Mouse (Mus musculus) cerebral cortex, adult 2 months (tissue): ENCODE results near the gene Srrm4.

Source experiments
- WGBS: fragments of 180-500 bp; shearing (Covaris S2); methylation state at CpG from one replicate; pipeline ENCODE4 v1.1.7; 2018; 5-methylcytosine and 5-hydroxymethylcytosine counted together

Srrm4 gene

DNA sequence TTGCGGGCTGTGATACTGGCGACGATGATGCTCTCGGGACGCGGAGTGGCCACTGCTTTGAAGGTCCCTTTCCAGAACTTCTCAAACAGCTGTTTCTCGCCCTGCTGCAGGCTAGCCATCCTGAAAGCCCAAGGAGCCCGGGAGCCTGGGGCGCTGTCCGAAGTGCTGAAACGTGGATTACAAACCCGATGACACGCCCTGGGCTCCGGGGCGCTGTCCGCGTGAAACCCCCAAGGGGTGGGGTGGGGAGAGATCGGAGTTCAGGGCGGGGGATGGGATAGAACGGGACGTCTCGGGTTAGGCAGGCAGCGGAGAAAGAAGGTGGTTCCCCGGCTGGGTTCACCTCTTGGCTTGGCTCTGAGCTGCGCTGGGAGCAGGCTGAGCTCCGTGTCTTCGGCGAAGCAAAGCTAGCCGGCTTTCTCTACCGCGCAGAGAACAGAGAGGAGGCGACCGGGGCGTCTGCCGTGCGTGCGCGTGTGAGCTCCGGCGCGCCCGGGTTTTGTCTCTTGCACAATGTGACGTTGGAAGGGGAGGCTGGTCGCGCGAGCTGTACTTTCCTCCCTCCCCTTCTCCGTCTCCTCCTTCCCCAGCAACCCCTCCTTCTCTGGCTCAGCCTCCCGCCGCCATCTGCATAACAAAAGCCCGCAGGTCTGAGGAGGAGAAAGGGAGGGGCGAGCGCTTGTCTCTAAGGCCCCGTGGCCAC lies at the start of gene Srrm4:
TSS of gene Srrm4 (minus strand) at position 472 of the 703 bp plus-strand sequence.
- 2% methylated on average over 52 of the region's 53 CpGs for WGBS

GRCm38 (mm10) chr5:116592801-116593430 lies 1.3 kb upstream of the Srrm4 start:
- WGBS: 1% methylated on average over 12 of the region's 12 CpGs

GRCm38 (mm10) chr5:116592049-116592800 lies 608 bp upstream of the Srrm4 start:
- under 1% methylated on average over 32 of the region's 32 CpGs for WGBS

GRCm38 (mm10) chr5:116590698-116591097 lies 919 bp downstream of the Srrm4 start:
- WGBS: under 1% methylated on average over 10 of the region's 10 CpGs

GRCm38 (mm10) chr5:116589631-116590030 lies 2.0 kb downstream of the Srrm4 start:
- WGBS: 38% methylated on average over 8 of the region's 8 CpGs

GRCm38 (mm10) chr5:116588836-116589235 lies 2.8 kb downstream of the Srrm4 start:
- 37% methylated on average over 10 of the region's 10 CpGs for WGBS

DNA sequence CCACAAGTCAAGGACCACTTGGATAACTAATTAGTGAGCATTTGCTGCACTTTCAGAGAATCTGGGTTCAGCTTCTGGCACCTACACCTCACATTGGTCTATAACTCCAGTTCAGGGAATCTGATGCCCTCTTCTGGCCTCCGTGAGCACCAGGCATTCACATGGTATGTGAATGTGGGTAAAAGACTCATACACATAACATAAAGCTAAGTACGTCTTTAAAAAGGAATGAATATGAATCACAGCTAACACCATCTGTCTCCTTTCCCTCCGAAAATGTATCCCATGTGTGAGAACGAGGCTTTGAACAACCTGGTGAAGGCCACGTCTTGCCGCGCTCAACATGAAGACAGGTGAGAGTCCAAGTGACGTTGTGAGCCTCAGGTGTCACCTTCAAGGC lies 12.1 kb downstream of the Srrm4 start:
- 58% methylated on average over 8 of the region's 8 CpGs for WGBS

DNA sequence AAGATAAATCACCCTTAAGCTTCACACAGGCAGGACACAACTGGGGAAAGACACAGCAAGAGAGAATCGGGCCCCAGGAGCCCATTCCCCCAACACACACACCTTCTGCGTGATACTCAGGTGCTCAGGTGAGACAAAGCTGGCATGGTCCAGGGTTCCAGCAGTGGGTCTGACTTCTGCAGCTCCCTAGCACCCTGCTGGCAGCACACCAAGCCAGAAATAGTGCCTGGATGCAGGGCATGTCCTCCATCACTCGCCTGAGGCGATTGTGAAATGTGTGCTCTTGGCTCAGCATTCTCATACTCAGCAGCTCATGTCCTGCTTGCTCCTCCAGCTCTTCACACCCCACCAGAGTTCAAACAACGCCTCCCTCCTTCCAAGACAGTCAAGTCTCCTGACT lies 14.5 kb downstream of the Srrm4 start:
- 74% methylated on average over 5 of the region's 5 CpGs for WGBS

- WGBS: 48% methylated on average over 9 of the region's 9 CpGs
Measured at GRCm38 (mm10) chr5:116573307-116573706, 18.3 kb downstream of the Srrm4 start.

DNA sequence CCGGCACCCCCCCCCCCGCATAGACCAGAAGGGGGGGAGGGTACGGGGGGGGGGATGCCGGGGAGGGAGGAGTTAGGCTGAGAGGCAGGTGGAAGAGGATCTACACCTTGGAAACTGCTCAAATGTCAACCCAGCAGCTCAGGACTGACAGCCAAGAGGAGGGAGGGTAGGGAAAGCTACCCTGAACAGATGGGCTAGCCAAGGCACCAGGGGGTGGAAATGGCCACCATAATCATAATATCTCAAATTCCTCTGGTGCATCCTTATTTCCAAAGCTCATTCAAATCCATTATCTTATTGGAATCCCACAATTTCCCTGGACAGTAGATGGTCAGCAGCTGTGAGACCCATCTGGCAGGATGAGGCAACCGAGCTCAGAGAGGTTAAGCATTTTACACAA lies 19.7 kb downstream of the Srrm4 start:
- 30% methylated on average over 5 of the region's 5 CpGs for WGBS

DNA sequence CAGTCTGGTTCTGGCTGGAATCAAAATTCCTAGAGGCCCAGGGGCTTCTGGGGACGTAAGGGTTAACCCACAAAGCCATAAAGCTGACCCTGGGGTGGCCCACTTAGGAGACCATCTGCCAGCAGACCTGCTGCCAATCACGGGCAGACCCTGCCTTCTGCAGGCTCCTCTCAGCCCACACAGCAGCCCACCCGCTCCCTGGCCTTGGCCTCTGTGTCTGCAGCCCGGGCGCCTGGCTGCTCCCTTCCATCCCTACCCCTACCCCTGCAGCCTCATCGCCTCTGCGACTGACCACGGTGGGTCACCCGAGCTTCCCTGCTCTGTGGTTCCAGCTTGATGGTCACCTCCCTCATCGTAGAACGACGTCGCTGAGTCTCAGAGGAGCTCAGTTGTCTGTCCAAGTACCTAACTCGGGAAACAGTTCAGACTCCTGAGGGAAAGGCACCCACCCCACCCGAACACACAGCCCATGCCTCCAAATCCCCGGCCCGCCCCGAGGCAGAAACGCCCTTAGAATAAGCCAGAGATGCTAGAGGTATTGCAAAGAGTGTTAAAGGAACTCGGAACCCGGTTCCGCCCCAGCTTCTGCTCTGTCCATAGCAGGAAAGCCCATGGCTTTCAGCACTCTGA lies 20.3 kb downstream of the Srrm4 start:
- 38% methylated on average over 22 of the region's 22 CpGs for WGBS

- 76% methylated on average over 7 of the region's 7 CpGs for WGBS
Measured at GRCm38 (mm10) chr5:116570566-116570965, 21.1 kb downstream of the Srrm4 start.

DNA sequence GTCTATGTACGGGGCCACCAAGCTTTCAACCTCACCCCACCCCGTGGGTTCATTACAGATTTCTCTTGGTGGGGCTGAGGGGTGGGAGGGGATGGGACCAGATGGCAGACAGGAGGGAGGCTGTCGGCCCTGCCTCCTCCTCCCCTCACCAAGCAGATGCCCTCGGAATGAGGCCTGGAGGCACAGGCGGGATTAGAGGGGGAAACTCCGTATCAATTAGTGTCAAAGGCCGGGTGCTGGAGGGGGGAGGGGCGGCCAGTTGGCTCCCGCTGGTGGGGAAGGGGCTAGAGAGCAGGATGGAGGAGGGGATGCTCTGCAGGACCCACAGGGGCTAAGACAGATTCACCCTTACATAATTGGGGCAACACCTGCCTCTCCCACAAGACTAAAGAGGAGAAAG lies 22.0 kb downstream of the Srrm4 start:
- 11% methylated on average over 9 of the region's 9 CpGs for WGBS

GRCm38 (mm10) chr5:116568050-116568449 lies 23.6 kb downstream of the Srrm4 start:
- 90% methylated on average over 2 of the region's 2 CpGs for WGBS

- 84% methylated on average over 8 of the region's 8 CpGs for WGBS
Measured at GRCm38 (mm10) chr5:116567298-116567697, 24.3 kb downstream of the Srrm4 start.

DNA sequence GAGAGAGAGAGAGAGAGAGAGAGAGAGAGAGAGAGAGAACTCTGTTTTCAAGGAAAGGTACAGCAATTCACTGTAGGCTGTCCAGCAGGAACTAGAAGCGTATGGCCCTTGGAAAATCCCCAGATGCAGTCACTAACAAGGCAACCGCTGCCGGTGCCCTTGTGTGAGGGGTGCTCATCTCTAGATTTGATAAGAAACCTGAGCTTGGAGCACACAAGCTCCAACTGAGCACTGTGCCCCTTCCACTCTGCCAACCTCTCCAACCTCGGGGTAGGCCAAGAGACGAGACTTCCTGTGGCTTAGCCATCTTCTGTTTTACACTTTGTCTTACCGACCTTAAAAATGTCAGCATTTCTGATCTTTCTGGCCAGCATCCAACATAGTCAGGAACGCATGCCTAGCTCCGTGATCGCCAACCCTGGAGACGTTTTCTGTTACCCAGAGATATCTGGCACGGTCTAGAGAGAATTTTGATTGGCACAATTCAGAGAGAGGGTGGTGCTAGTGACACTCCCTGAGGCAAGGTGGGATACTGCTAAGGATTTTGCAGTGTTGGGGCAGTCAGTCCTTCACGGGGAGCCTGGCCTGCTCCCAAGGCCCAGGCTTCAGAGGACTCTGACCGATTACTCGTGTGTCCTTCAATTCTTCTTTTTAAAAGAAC lies 25.1 kb downstream of the Srrm4 start:
- WGBS: 65% methylated on average over 14 of the region's 14 CpGs

DNA sequence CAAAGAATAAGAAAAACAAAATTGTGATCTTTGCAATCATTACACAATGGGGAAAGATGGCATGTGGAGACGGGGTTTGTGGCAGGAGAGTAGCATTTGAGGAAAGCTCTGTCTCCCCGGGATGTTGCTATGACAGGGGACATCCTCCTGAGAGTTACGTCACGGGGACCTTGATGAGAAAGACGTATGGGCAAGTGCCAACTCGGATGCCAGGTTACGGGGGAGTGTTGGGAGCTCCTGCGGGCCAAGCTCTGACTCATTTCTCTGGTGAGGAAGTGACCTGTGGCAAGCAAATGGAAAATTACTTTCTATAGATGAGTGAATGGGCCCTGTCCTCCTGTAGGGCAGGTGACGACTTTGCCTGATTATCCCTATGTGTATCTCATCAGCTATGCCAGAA lies 26.0 kb downstream of the Srrm4 start:
- 56% methylated on average over 9 of the region's 9 CpGs for WGBS

DNA sequence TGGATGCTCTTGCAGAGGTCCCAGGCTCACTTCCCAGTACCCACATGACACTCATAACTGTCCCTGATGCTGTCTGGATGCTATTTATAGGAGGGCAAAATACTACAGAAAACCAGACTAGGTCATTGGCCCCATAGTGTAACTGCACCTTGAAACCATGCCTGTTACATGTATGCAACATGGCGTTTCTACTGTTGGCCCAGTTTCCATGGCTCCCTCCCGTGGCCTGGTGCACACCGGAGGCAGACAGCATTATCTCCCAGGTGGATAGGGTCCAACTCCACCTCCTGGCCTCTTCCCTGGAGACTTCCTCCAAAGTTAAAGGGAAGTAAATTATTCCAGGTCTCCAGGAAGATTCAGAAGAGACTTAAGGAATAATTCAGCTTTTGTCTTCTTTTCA lies 27.2 kb downstream of the Srrm4 start:
- 57% methylated on average over 3 of the region's 3 CpGs for WGBS

- WGBS: 46% methylated on average over 6 of the region's 6 CpGs
Measured at GRCm38 (mm10) chr5:116563713-116564112, 27.9 kb downstream of the Srrm4 start.

DNA sequence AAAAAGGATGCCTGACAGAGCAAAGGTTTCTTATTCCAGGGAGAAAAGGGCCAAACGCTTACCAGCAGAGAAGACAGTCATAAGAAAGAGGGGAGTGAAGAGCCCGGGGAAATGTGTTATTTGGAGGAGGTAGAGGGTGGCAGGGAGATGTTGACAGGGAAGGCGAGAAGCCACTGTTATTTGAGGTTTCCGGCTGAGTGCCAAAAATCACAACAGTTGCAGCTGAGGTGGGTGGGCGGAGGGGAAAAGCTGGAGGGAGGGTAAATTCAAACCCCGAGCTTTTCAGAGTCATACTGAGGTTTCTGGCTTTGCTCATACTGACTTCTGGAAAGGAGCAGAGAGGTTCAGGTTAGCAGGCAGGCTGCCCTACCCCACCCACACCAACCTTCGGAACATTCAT lies 32.5 kb downstream of the Srrm4 start:
- WGBS: 40% methylated on average over 7 of the region's 7 CpGs

DNA sequence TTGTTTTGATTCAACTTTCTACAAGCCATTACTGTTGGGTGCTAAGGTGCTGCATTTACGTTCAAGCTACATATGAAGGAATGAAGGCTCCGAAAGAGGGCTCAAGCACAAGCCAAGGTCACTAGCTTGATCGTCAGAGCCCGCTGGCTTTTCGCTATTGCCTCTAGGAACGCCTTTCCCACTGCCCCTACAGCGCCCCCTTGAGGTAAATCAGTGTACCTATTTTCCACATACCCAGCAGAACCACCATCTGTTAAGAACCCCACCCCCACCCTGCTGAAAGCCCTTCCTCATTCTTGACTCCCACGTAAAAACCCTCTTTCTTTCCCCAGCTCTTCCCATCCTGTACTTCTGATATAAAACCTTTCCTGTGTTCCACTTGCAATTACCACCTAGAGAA lies 35.0 kb downstream of the Srrm4 start:
- 45% methylated on average over 8 of the region's 8 CpGs for WGBS

DNA sequence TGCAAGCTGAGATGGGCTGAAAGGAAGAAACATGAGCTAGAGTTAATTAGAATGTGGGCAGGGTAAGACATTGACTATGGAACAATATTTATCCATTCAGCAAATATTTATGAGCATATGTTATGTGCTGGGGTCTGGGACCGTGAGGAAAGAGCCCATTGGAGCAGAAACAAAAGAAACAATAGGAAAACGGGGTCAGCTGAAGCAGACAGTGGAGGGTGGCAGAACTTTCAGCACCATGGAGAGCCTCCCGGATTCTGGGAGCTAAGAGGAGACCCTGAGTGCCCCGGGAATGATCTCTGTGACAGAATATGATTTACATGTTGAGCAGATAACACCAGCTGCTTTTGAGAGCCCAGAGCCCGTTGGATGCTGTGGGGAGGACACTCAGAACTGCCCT lies 37.7 kb downstream of the Srrm4 start:
- WGBS: 38% methylated on average over 5 of the region's 5 CpGs
